Mouse (Mus musculus): Measurements from ENCODE around the gene Iqcn.

Iqcn gene

DNA sequence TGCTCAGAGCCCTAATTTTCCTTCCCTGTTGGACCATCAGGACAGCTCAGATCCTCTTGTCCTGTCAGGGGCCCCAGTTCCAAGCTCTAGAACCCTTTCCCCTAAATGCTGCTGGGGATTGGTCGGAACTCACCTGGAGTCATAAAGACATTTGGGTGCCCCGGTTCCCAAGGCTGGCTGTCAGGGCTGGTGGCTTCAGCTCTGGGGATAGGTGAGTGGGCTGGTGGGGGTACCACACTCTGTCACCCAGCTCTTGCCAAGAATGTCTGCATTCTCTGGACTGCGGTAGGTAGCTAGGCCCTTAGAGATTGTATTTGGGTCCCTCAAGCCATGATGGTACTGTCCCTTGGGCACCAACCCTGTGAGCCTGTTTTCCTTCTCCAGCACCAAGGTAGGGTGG lies at the start of gene Iqcn:
TSS of gene Iqcn (plus strand) at position 171 of the 400 bp plus-strand sequence.
- no peak for DNase-seq (ENCODE audit: low spot score in 2 of 2)

DNA sequence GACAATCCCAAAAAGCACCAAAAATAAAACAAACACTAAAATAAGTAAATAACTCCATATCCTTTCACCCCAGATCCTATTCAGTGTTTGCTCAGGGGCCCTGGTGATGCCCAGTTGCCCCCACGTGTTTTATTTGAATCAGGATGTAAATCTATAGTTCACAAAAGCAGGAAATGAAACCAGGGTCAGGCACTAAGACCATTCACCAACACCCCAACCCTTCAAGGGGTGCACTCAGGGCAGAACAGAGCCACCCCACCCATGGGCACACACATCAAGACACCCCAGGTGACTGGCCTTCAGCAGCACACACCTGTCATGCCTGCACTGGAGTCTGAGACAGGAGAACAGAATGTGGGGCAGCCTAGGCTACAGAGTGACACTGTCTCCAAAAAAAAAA lies 49.1 kb upstream of the Iqcn start:
- no peak for DNase-seq (ENCODE audit: low spot score in 2 of 2)

- no peak for DNase-seq (ENCODE audit: low spot score in 2 of 2)
These were observed 47.8 kb upstream of the Iqcn start for GRCm38 (mm10) chr8:70655469-70655868.

DNA sequence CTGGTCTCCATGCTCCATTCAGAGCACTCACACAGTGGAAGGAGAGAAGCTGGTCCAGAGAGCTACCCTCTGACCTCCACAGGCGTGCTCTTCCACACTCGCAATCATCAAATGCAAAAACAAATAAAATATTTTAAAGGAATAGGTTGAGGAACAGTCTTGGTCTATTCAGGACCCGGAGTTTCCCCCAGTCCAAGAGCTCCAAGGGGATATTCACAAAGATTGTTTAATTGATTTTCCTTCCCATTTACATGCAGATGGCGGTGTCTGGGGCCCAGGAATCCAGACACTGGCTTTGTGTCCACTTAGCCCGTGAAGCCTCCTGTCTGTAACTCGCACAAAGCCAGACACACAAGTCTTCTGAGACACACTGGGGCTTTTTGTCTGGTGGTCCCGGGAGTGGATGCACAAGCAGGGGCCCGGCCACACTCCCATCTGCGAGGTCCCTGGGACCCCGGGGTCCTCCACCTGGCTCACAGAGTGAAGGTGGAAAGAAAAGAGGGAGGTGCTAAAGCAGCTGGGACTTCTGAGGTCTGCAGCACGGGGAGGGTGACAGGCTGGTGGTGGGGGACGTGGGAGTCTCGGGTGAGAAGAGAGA lies 47.0 kb upstream of the Iqcn start:
- peak in 1 of 2 experiments; percentile 57 for DNase-seq (ENCODE audit: low spot score in 2 of 2)

DNA sequence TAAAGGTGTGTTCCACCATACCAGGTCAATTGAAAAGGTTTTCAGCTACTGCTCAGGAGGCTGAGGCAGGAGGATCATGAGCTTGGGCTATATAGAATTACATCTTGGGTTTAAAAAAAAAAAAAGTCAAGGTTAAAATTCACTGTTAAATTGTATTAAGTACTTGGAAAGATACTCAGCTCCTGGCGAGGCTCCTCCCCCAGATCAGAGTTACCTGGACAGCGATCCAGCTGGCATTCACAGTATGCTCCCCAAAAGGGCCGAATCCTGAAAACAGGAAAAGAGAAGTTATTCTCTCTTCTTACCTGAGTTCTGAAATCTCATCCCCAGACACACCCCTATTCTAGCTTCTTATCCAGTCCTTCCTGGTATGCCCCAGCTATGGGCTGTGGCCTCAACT lies 46.0 kb upstream of the Iqcn start:
- DNase-seq (ENCODE audit: low spot score in 2 of 2), result no peak

DNA sequence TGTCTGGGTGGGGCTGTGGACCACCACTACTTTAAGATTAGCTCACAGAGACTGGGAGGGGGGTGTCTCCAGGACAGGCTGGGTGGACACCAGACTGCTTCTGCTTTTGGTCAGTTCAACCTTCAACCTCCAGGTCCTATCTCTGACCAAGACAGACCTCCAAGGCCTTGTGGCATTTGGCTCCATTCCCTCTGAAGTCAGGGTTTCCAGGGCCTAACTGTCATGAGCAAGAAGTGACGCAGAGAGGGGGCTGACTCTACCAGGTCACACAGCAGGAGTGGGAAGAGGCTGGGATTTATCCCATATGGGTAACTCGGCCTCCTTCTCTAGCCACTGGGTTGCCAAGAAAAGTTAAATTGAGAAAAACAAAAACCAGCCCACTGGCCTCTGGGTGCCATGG lies 45.5 kb upstream of the Iqcn start:
- no peak for DNase-seq (ENCODE audit: low spot score in 2 of 2)

DNA sequence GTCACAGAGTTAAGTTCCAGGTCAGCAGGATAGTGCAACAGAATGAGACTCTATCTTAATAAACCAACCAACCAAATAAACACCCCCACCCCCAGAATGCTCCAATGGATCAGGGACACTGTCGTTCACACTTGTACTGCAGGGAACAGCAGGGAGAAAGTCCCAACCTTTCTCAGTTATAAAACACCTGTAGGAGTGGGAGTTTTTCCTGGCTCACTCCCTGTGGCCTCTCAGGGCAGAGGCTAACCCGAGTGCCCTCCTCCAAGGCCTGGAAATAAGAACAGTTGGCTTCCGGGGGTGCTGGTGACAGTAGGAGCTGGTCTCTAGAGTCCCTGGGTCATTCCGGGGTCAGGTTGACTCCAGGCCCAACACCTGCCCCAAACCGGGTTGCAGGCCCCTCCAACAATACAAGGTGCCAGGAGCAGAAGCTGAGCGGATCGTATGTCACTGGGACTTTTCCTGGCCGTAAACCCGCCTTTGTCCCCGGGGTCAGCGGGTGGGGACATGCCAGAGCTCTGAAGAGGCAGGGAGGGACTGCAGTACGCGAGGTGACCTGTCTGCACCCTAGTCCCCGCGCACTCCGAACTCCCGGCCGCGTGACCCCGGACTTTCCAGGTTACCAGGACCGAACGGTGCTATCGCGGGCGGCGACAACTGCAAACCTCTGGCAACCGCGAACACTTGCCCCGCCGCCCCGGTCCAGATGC lies 44.2 kb upstream of the Iqcn start:
- no peak for DNase-seq (ENCODE audit: low spot score in 2 of 2)

- DNase-seq (ENCODE audit: low spot score in 2 of 2), result peak; percentile 90
These were observed 43.5 kb upstream of the Iqcn start for GRCm38 (mm10) chr8:70659604-70660272.

GRCm38 (mm10) chr8:70660273-70660725 lies 43.0 kb upstream of the Iqcn start, which contains the start of gene Pgpep1:
Pgpep1 (minus strand) TSS chr8:70660388.
- no peak for DNase-seq (ENCODE audit: low spot score in 2 of 2)

- DNase-seq (ENCODE audit: low spot score in 2 of 2), result no peak
These were observed 39.6 kb upstream of the Iqcn start for GRCm38 (mm10) chr8:70663691-70664090.

DNA sequence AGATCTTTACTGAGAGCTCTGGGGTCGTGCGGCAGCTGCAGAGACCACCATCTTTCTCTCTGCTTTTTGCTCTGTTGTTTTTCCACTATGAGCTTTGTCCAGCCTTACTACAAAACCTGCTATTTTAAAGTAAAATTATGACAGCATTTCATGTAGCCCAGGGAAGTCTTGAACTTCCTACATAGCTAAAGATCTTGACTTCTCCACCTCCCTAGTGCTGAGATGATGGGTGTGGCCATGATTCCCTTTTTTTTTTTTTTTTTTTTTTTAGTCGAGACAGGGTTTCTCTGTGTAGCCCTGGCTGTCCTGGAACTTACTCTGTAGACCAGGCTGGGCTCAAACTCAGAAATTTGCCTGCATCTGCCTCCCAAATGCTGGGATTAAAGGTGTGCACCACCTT lies 38.6 kb upstream of the Iqcn start:
- DNase-seq (ENCODE audit: low spot score in 2 of 2), result no peak

DNA sequence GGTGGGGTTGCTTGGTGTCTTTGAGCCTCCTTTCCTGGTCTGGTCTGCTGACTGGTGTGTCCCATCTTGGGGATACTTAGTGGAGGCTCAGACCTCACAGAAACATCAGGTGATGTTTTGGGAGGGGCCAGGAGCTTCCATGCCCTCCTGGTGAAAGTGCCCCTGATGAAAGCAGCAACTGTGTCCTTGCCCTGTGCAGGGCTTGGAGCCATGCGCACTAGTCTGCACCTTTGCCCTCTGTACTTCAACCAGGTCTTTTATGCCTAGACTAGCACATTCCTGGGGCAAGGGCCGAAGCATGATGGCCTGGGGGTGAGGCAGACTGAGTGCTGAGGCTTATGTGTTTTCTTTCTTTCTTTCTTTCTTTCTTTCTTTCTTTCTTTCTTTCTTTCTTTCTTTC lies 37.7 kb upstream of the Iqcn start:
- no peak for DNase-seq (ENCODE audit: low spot score in 2 of 2)

DNA sequence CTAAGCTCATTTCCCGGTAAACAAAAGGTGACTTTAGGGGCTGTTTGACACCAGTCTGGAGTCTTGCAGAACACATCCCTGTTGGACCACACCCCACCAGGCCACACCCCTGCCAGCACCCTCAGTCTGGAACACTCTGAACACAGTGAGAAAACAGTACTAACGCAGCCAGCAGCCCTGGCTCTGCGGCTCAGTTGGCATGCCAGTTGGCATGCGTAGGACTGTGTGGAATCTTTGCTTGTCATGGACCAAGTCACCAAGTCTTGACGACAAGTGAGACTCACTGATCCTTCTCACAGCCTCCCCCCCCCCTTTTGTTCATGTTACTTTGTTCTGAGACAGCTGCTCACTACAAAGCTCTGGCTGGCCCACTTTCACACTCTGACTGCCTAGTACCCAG lies 36.2 kb upstream of the Iqcn start:
- DNase-seq (ENCODE audit: low spot score in 2 of 2), result peak; percentile 68 to 75

DNA sequence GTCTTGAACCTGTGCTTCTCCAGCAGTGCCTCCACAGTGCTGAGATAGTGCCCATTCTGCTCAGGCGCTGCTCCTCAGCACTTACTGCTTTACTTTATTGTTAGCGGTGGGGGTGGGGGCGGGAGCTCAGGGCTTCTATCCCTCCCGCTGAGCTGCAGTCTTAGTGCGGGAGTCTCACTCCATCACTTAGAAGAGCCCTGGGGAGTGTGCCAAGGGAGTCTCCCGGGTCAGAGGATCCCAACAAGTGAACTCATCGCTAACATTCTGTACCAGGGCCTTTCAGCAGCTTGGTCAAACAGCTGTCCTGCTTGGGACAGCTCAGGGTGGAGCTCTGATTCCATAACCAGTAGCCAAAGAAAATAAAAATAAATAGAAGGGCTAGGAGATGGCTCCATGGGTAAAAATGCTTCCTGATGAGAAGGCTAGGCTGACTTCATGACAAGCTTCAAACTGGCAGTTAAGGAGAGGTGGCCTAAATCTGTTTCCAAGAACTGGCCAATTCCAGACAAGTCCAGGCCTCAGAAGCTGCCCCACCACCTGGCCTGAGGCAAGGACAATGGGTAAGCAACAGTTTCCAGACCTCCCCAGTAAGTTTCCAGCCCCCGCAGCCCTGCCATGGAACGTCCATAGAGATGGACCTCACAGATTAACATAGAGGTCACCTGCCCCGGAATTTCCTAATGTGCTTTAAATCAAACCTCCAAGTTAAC lies 31.5 kb upstream of the Iqcn start:
- DNase-seq (ENCODE audit: low spot score in 2 of 2), result no peak

- no peak for DNase-seq (ENCODE audit: low spot score in 2 of 2)
These were observed 30.8 kb upstream of the Iqcn start for GRCm38 (mm10) chr8:70672325-70673078.

DNA sequence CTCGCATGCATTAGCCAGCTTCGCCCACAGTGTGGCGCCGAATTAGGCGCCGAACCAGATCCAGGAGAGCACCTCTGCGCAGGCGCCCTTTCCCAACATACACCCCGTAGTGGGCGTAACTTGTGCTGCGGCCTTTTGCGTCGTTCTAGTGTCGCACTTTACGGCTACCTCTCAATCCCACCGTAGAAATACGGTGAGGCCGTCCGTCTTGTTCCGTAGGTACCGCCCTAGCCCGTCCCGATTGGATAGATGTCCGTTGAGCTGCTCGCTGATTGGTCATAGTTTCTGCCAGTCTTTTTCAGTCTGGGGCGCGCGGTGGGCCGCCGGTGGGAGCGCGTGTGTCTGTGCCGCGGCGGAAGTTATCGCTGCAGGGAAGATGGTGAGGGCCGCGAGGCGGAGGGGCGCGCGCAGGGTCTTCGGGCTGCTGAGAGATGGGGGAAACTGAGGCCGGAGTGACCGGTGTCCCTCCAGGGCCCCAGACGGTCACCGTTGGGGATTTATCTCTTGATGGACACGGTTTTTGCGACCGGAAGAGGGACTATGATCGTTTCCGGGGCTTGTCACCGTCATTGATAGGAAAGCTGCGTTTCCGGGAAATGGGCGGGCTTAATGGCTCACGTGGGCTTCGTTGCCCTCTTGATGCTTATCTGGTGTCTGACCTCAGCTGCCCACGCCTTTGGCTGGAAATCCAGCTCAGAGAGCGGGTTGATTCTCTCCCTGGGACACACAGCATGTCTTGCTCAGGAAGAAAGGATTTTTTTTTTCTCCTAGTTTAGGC lies 30.0 kb upstream of the Iqcn start, which contains the start of gene Lsm4:
TSS of gene Lsm4 (plus strand) at position 170 of the 778 bp plus-strand sequence.
- DNase-seq (ENCODE audit: low spot score in 2 of 2), result peak; percentile 98 to 99

- no peak for DNase-seq (ENCODE audit: low spot score in 2 of 2)
These were observed 29.1 kb upstream of the Iqcn start for GRCm38 (mm10) chr8:70674109-70674508.

DNA sequence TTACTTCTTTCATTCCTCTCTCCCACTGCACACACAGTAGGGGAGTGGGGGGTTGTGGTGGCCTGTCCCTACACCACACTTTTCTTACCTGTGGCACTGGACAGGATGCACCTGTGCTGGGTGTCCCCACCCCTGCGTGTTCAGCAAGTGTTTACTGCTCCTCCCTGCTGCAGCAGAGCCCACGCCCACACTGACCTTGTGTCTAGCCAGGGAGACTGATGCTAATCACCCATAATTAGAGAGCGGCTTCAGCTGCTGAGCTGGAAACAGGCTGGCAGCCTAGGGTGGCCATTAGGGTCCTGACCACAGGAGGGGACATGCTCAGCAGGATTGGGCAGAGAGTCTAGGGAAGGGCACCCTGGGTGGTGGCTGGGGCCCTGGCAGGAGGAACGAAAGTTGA lies 28.5 kb upstream of the Iqcn start:
- no peak for DNase-seq (ENCODE audit: low spot score in 2 of 2)

- DNase-seq (ENCODE audit: low spot score in 2 of 2), result no peak
These were observed 27.9 kb upstream of the Iqcn start for GRCm38 (mm10) chr8:70675336-70675735.

- no peak for DNase-seq (ENCODE audit: low spot score in 2 of 2)
These were observed 25.7 kb upstream of the Iqcn start for GRCm38 (mm10) chr8:70677451-70678080.

Measured in right cerebral cortex, postnatal 10 days (tissue).